Mouse (Mus musculus) heart, embryonic 12.5 days (tissue): Measurements from ENCODE around the gene Synrg. TPM values are rescaled to one million over a fixed set of nuclear protein-coding genes. Genes with fewer than 3 reads are reported as not detected.

Experiments
- ATAC-seq: fragments of 200-750 bp; cut with Nextera tagmentation; 2 replicates; pipeline ENCODE4 v1.8.0; 2017; ENCODE audit warnings: moderate TSS enrichment, moderate library complexity; ENCODE audit not compliant: insufficient number of reproducible peaks, low FRiP score
- H3K27ac ChIP-seq: fragments of 300-500 bp; sonication (generic); 2 replicates; pipeline ENCODE4 v1.5.1; 2016; ENCODE audit warnings: mild to moderate bottlenecking, moderate library complexity; ENCODE audit not compliant: poor library complexity, severe bottlenecking
- H3K27me3 ChIP-seq: fragments of 300-500 bp; sonication (generic); replicated peaks from 2 replicates; pipeline ENCODE4 v1.6.1; 2016; ENCODE audit warnings: mild to moderate bottlenecking, moderate library complexity
- H3K36me3 ChIP-seq: fragments of 300-500 bp; sonication (generic); 2 replicates; pipeline ENCODE4 v1.6.1; 2016; ENCODE audit warnings: mild to moderate bottlenecking, moderate library complexity
- H3K4me1 ChIP-seq: fragments of 300-500 bp; sonication (generic); replicated peaks from 2 replicates; pipeline ENCODE4 v1.6.1; 2016; ENCODE audit warnings: mild to moderate bottlenecking
- H3K4me2 ChIP-seq: fragments of 300-500 bp; sonication (generic); 2 replicates; pipeline ENCODE4 v1.6.1; 2016; ENCODE audit warnings: mild to moderate bottlenecking, moderate library complexity
- H3K4me3 ChIP-seq: fragments of 300-500 bp; sonication (generic); 2 replicates; pipeline ENCODE4 v1.5.1; 2016; ENCODE audit warnings: mild to moderate bottlenecking
- H3K9ac ChIP-seq: fragments of 300-500 bp; sonication (generic); 2 replicates; pipeline ENCODE4 v1.6.1; 2016; ENCODE audit warnings: mild to moderate bottlenecking, moderate library complexity
- H3K9me3 ChIP-seq: fragments of 300-500 bp; sonication (generic); replicated peaks from 2 replicates; pipeline ENCODE4 v1.6.1; 2016; ENCODE audit warnings: mild to moderate bottlenecking, moderate library complexity
- WGBS: fragments of 180-500 bp; shearing (Covaris S2); methylation state at CpG from one replicate; pipeline ENCODE4 v1.1.7; 2016; 5-methylcytosine and 5-hydroxymethylcytosine counted together
- polyA plus RNA-seq: library from polyadenylated mRNA; unstranded; fragments of >200 nt; fragmentation: Nextera tagmentation; extraction: Ambion mirVana; gene quantifications from 2 replicates; pipeline ENCODE4 v1.2.1, GENCODE M21; 2016

The Synrg gene
- 11.9 and 15.1 TPM in 2 replicates for polyA plus RNA-seq

GRCm38 (mm10) chr11:83963991-83964921, at the start of gene Synrg:
Synrg (plus strand) TSS chr11:83964428.
- H3K27ac ChIP-seq, result peak within 1 kb of the TSS; percentile 84
- ATAC-seq, result peak; percentile 95
- 2% methylated on average over 58 of the region's 76 CpGs for WGBS
- H3K9ac ChIP-seq, result peak within 1 kb of the TSS; percentile 94
- peak within 1 kb of the TSS; percentile 96 for H3K4me3 ChIP-seq
- H3K27me3 ChIP-seq, result no peaks in the 10 kb centered on the region
- peaks cover 7% of the 10 kb centered on the region for H3K4me1 ChIP-seq
- peaks cover 31% of the 10 kb centered on the region for H3K36me3 ChIP-seq
- H3K9me3 ChIP-seq, result no peaks in the 10 kb centered on the region
- H3K4me2 ChIP-seq, result peak within 1 kb of the TSS; percentile 77

- no peaks in the 10 kb centered on the region for H3K9me3 ChIP-seq
- no peak for ATAC-seq
- H3K36me3 ChIP-seq, result no peaks in the 10 kb centered on the region
- H3K4me1 ChIP-seq, result 0 out of 2 replicates have a peak, but pooled peaks cover 4% of the 10 kb centered on the region
- H3K9ac ChIP-seq, result no peak overlapping the region
- H3K27me3 ChIP-seq, result 0 out of 2 replicates have a peak, but pooled peaks cover 2% of the 10 kb centered on the region
- H3K27ac ChIP-seq, result no peak overlapping the region
- WGBS, result 49% methylated on average over 4 of the region's 4 CpGs
- no peak overlapping the region for H3K4me3 ChIP-seq
- H3K4me2 ChIP-seq, result no peak overlapping the region
These were observed 49.7 kb upstream of the Synrg start for GRCm38 (mm10) chr11:83914501-83914900.

- 82% methylated on average over 2 of the region's 2 CpGs for WGBS
- Histone ChIP-seq H3K27ac (no peak overlapping the region), H3K27me3 (0 out of 2 replicates have a peak, but pooled peaks cover 2% of the 10 kb centered on the region), H3K4me2 (no peak overlapping the region), H3K4me3 (no peak overlapping the region), H3K9ac (no peak overlapping the region), H3K36me3 (no peaks in the 10 kb centered on the region), H3K4me1 (no peaks in the 10 kb centered on the region), H3K9me3 (no peaks in the 10 kb centered on the region)
- no peak for ATAC-seq
These were observed 41.6 kb upstream of the Synrg start for GRCm38 (mm10) chr11:83922600-83922999.

GRCm38 (mm10) chr11:83927097-83927496, 37.1 kb upstream of the Synrg start:
- no peak overlapping the region for H3K27ac ChIP-seq
- no peaks in the 10 kb centered on the region for H3K27me3 ChIP-seq
- no peaks in the 10 kb centered on the region for H3K4me1 ChIP-seq
- no peak overlapping the region for H3K9ac ChIP-seq
- no peak for ATAC-seq
- H3K36me3 ChIP-seq, result no peaks in the 10 kb centered on the region
- H3K9me3 ChIP-seq, result no peaks in the 10 kb centered on the region
- H3K4me3 ChIP-seq, result no peak overlapping the region
- 50% methylated on average over 3 of the region's 3 CpGs for WGBS
- H3K4me2 ChIP-seq, result no peak overlapping the region

GRCm38 (mm10) chr11:83932506-83933106, 31.6 kb upstream of the Synrg start:
- Histone ChIP-seq H3K4me1 (no peaks in the 10 kb centered on the region), H3K36me3 (no peaks in the 10 kb centered on the region), H3K4me2 (no peak overlapping the region), H3K27ac (no peak overlapping the region), H3K9me3 (no peaks in the 10 kb centered on the region), H3K9ac (no peak overlapping the region), H3K27me3 (no peaks in the 10 kb centered on the region; the same call in 1 of the 2 replicates), H3K4me3 (no peak overlapping the region)
- WGBS, result 70% methylated on average over 10 of the region's 10 CpGs
- no peak for ATAC-seq

- no peaks in the 10 kb centered on the region; the same call in 1 of the 2 replicates for H3K27me3 ChIP-seq
- no peak overlapping the region for H3K27ac ChIP-seq
- no peak overlapping the region for H3K4me2 ChIP-seq
- no peaks in the 10 kb centered on the region for H3K36me3 ChIP-seq
- no peak for ATAC-seq
- H3K9me3 ChIP-seq, result no peaks in the 10 kb centered on the region
- WGBS, result 88% methylated on average over 4 of the region's 4 CpGs
- no peak overlapping the region for H3K4me3 ChIP-seq
- H3K4me1 ChIP-seq, result no peaks in the 10 kb centered on the region
- H3K9ac ChIP-seq, result no peak overlapping the region
These were observed 30.9 kb upstream of the Synrg start for GRCm38 (mm10) chr11:83933376-83933775.

- WGBS, result 19% methylated on average over 7 of the region's 7 CpGs
- Histone ChIP-seq H3K36me3 (no peaks in the 10 kb centered on the region), H3K9me3 (no peaks in the 10 kb centered on the region), H3K4me3 (no peak overlapping the region), H3K4me1 (no peaks in the 10 kb centered on the region), H3K4me2 (no peak overlapping the region), H3K27me3 (peaks cover 12% of the 10 kb centered on the region; the same call in 1 of the 2 replicates), H3K27ac (no peak overlapping the region), H3K9ac (no peak overlapping the region)
- 0 out of 2 replicates have a peak, but pooled peaks have one; percentile 36 for ATAC-seq
These were observed 28.1 kb upstream of the Synrg start for GRCm38 (mm10) chr11:83935986-83936665.

- H3K4me2 ChIP-seq, result no peak overlapping the region
- no peaks in the 10 kb centered on the region for H3K9me3 ChIP-seq
- H3K9ac ChIP-seq, result no peak overlapping the region
- 72% methylated on average over 8 of the region's 8 CpGs for WGBS
- H3K27ac ChIP-seq, result no peak overlapping the region
- no peak for ATAC-seq
- peaks cover 8% of the 10 kb centered on the region for H3K4me1 ChIP-seq
- H3K4me3 ChIP-seq, result no peak overlapping the region
- H3K27me3 ChIP-seq, result peaks cover 12% of the 10 kb centered on the region; the same call in 1 of the 2 replicates
- H3K36me3 ChIP-seq, result peaks cover 4% of the 10 kb centered on the region; the same call in 1 of the 2 replicates
These were observed 25.7 kb upstream of the Synrg start for GRCm38 (mm10) chr11:83938556-83938955.

- peaks cover 37% of the 10 kb centered on the region for H3K36me3 ChIP-seq
- peak; percentile 89 for ATAC-seq
- no peaks in the 10 kb centered on the region for H3K9me3 ChIP-seq
- H3K4me2 ChIP-seq, result peak within 1 kb of the TSS; percentile 78
- peak within 1 kb of the TSS; percentile 82 for H3K9ac ChIP-seq
- peak within 1 kb of the TSS; percentile 84 for H3K4me3 ChIP-seq
- H3K27ac ChIP-seq, result peak within 1 kb of the TSS; percentile 74; the same call in 1 of the 2 replicates
- H3K27me3 ChIP-seq, result 0 out of 2 replicates have a peak, but pooled peaks cover 12% of the 10 kb centered on the region
- H3K4me1 ChIP-seq, result peaks cover 8% of the 10 kb centered on the region
- WGBS, result under 1% methylated on average over 49 of the region's 49 CpGs
These were observed 22.0 kb upstream of the Synrg start, which contains the start of gene Ddx52 for GRCm38 (mm10) chr11:83941950-83942840. Ddx52 (plus strand) TSS chr11:83942062.

- peaks cover 88% of the 10 kb centered on the region for H3K36me3 ChIP-seq
- H3K4me3 ChIP-seq, result no peak overlapping the region
- H3K4me1 ChIP-seq, result no peaks in the 10 kb centered on the region
- no peak overlapping the region for H3K27ac ChIP-seq
- 88% methylated on average over 2 of the region's 2 CpGs for WGBS
- H3K9ac ChIP-seq, result no peak overlapping the region
- H3K27me3 ChIP-seq, result no peaks in the 10 kb centered on the region
- no peak for ATAC-seq
- no peaks in the 10 kb centered on the region for H3K9me3 ChIP-seq
- no peak overlapping the region for H3K4me2 ChIP-seq
These were observed 7.4 kb upstream of the Synrg start for GRCm38 (mm10) chr11:83956822-83957221.
